Mouse (Mus musculus): ENCODE data around the gene Tex11.
"Not testable (repeated sequence)": the region's sequence is repeated elsewhere in the genome, so short reads cannot be mapped to it uniquely, and the experiment has no call there.

The Tex11 gene

GRCm38 (mm10) chrX:101059541-101059940 is at the start of gene Tex11:
Tex11 (minus strand) TSS chrX:101059667.
- DNase-seq (ENCODE audit: inconsistent age in 2 of 2, low spot score in 1 of 2): no peak

GRCm38 (mm10) chrX:101085920-101086319 is 26.5 kb upstream of the Tex11 start, which contains the start of gene Slc7a3:
Slc7a3 (minus strand) TSS chrX:101086020.
- no peak for DNase-seq (ENCODE audit: inconsistent age in 2 of 2, low spot score in 1 of 2)

GRCm38 (mm10) chrX:101085211-101085610 is 25.7 kb upstream of the Tex11 start:
- DNase-seq (ENCODE audit: inconsistent age in 2 of 2, low spot score in 1 of 2): not testable (repeated sequence)

GRCm38 (mm10) chrX:101084192-101084591 is 24.7 kb upstream of the Tex11 start:
- DNase-seq (ENCODE audit: inconsistent age in 2 of 2, low spot score in 1 of 2): no peak

GRCm38 (mm10) chrX:101065245-101065644 is 5.8 kb upstream of the Tex11 start:
- no peak for DNase-seq (ENCODE audit: inconsistent age in 2 of 2, low spot score in 1 of 2)

- peak; percentile 14 to 23 for DNase-seq (ENCODE audit: inconsistent age in 2 of 2, low spot score in 1 of 2)
Measured at GRCm38 (mm10) chrX:101063503-101063902, 4.0 kb upstream of the Tex11 start.

GRCm38 (mm10) chrX:100943640-100944039 is 115.8 kb downstream of the Tex11 start:
- peak in 1 of 2 experiments; percentile 33 for DNase-seq (ENCODE audit: inconsistent age in 2 of 2, low spot score in 1 of 2)

- DNase-seq (ENCODE audit: inconsistent age in 2 of 2, low spot score in 1 of 2): no peak
Measured at GRCm38 (mm10) chrX:100839211-100839610, 220.3 kb downstream of the Tex11 start.

- no peak for DNase-seq (ENCODE audit: inconsistent age in 2 of 2, low spot score in 1 of 2)
Measured at GRCm38 (mm10) chrX:100832806-100833205, 226.7 kb downstream of the Tex11 start.

GRCm38 (mm10) chrX:100825557-100825956 is 233.9 kb downstream of the Tex11 start:
- no peak for DNase-seq (ENCODE audit: inconsistent age in 2 of 2, low spot score in 1 of 2)

- DNase-seq (ENCODE audit: inconsistent age in 2 of 2, low spot score in 1 of 2): no peak
Measured at GRCm38 (mm10) chrX:100821149-100821548, 238.3 kb downstream of the Tex11 start.

- DNase-seq (ENCODE audit: inconsistent age in 2 of 2, low spot score in 1 of 2): no peak
Measured at GRCm38 (mm10) chrX:100818681-100819080, 240.8 kb downstream of the Tex11 start.

- DNase-seq (ENCODE audit: inconsistent age in 2 of 2, low spot score in 1 of 2): peak in 1 of 2 experiments; percentile 57
Measured at GRCm38 (mm10) chrX:100815766-100816165, 243.7 kb downstream of the Tex11 start.

GRCm38 (mm10) chrX:100814139-100814538 is 245.3 kb downstream of the Tex11 start:
- DNase-seq (ENCODE audit: inconsistent age in 2 of 2, low spot score in 1 of 2): no peak

GRCm38 (mm10) chrX:100811129-100811528 is 248.3 kb downstream of the Tex11 start:
- DNase-seq (ENCODE audit: inconsistent age in 2 of 2, low spot score in 1 of 2): no peak

- no peak for DNase-seq (ENCODE audit: inconsistent age in 2 of 2, low spot score in 1 of 2)
Measured at GRCm38 (mm10) chrX:100802034-100802433, 257.4 kb downstream of the Tex11 start.

GRCm38 (mm10) chrX:100800643-100801042 is 258.8 kb downstream of the Tex11 start:
- no peak for DNase-seq (ENCODE audit: inconsistent age in 2 of 2, low spot score in 1 of 2)

GRCm38 (mm10) chrX:100797851-100798527 is 261.5 kb downstream of the Tex11 start:
- no peak for DNase-seq (ENCODE audit: inconsistent age in 2 of 2, low spot score in 1 of 2)

GRCm38 (mm10) chrX:100797370-100797769 is 262.1 kb downstream of the Tex11 start:
- no peak for DNase-seq (ENCODE audit: inconsistent age in 2 of 2, low spot score in 1 of 2)

- no peak for DNase-seq (ENCODE audit: inconsistent age in 2 of 2, low spot score in 1 of 2)
Measured at GRCm38 (mm10) chrX:100796741-100797090, 262.8 kb downstream of the Tex11 start.

GRCm38 (mm10) chrX:100796041-100796740 is 263.3 kb downstream of the Tex11 start:
- peak in 1 of 2 experiments; percentile 47 for DNase-seq (ENCODE audit: inconsistent age in 2 of 2, low spot score in 1 of 2)

GRCm38 (mm10) chrX:100789322-100789721 is 270.1 kb downstream of the Tex11 start:
- DNase-seq (ENCODE audit: inconsistent age in 2 of 2, low spot score in 1 of 2): peak in 1 of 2 experiments; percentile 43

All from adrenal gland, adult (tissue).